Mouse (Mus musculus) midbrain, postnatal 0 days (tissue): ENCODE results near the gene Trip4. TPM values are rescaled to one million over a fixed set of nuclear protein-coding genes. Genes with fewer than 3 reads are reported as not detected.

Source experiments
- ATAC-seq: fragments of 200-750 bp; cut with Nextera tagmentation; 2 replicates; pipeline ENCODE4 v1.8.0; 2017; ENCODE audit warnings: moderate number of reproducible peaks, mild to moderate bottlenecking, moderate TSS enrichment, moderate library complexity; ENCODE audit not compliant: low FRiP score
- DNase-seq: peaks from one replicate; pipeline ENCODE4 v3.0.0-alpha.2; 2015; ENCODE audit warnings: low spot score
- H3K27ac ChIP-seq: fragments of 300-500 bp; sonication (generic); 2 replicates; pipeline ENCODE4 v1.5.1; 2014; ENCODE audit warnings: low read depth, mild to moderate bottlenecking, low read length, mixed read lengths
- H3K27me3 ChIP-seq: fragments of 300-500 bp; sonication (generic); 2 replicates; pipeline ENCODE4 v1.6.1; 2014; ENCODE audit warnings: low read length, control low read depth, mixed read lengths; ENCODE audit not compliant: insufficient read depth
- H3K36me3 ChIP-seq: fragments of 300-500 bp; sonication (generic); 2 replicates; pipeline ENCODE4 v1.6.1; 2014; ENCODE audit warnings: low read length, control low read depth, mixed read lengths; ENCODE audit not compliant: insufficient read depth
- H3K4me1 ChIP-seq: fragments of 300-500 bp; sonication (generic); 2 replicates; pipeline ENCODE4 v1.6.1; 2014; ENCODE audit warnings: mild to moderate bottlenecking, control low read depth, antibody characterized with exemption, low read length, mixed read lengths; ENCODE audit not compliant: insufficient read depth
- H3K4me2 ChIP-seq: fragments of 300-500 bp; sonication (generic); 2 replicates; pipeline ENCODE4 v1.6.1; 2014; ENCODE audit warnings: low read depth, mild to moderate bottlenecking, low read length, mixed read lengths; ENCODE audit not compliant: poor library complexity, severe bottlenecking
- H3K4me3 ChIP-seq: fragments of 300-500 bp; sonication (generic); 2 replicates; pipeline ENCODE4 v1.5.1; 2014; ENCODE audit warnings: low read depth, mild to moderate bottlenecking, low read length, moderate library complexity
- H3K9ac ChIP-seq: fragments of 300-500 bp; sonication (generic); replicated peaks from 2 replicates; pipeline ENCODE4 v1.6.1; 2014; ENCODE audit warnings: mild to moderate bottlenecking, low read length, moderate library complexity, mixed read lengths; ENCODE audit not compliant: poor library complexity, severe bottlenecking
- H3K9me3 ChIP-seq: fragments of 300-500 bp; sonication (generic); 2 replicates; pipeline ENCODE4 v1.6.1; 2016; ENCODE audit warnings: low read length, control low read depth
- CTCF ChIP-seq: IDR thresholded peaks from 2 replicates; pipeline ENCODE4 v1.5.1; 2016; ENCODE audit warnings: antibody characterized with exemption, mild to moderate bottlenecking
- WGBS: fragments of 180-500 bp; shearing (Covaris S2); extraction: QIAGEN DNeasy Blood & Tissue Kit; methylation state at CpG from one replicate; pipeline ENCODE4 v1.1.7; 2014; 5-methylcytosine and 5-hydroxymethylcytosine counted together
- polyA plus RNA-seq: library from polyadenylated mRNA; unstranded; fragments of >200 nt; fragmentation: Nextera tagmentation; extraction: Ambion mirVana; gene quantifications from 2 replicates; pipeline ENCODE4 v1.2.1, GENCODE M21; 2015
- total RNA-seq: library from RNA; depleted of rRNA; stranded (reverse); fragments of >200 nt; gene quantifications from 2 replicates; pipeline ENCODE4 v1.2.3, GENCODE M21; 2014

Trip4 gene
- total and polyA plus RNA-seq, 2 experiments from 2014 or later: 25.6 to 32.1 TPM

DNA sequence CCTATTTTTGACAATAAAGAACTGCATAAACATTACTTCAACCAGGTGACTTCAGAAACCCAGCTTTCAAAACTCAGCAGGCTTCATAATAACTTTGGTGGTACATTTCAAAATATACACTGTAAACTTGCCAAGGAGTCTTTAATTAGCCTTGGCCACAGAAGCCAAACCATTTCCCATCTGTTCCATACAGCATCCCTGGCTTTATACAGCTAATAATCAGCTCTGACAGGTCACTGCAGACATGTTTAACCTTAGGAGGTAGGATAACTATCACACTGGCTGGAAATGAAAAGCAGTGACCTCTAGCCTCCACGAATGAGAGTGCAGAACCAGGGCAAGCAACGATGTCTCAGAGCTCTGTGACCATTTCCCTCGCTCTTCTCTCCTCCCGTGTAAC, 108.8 kb downstream of the Trip4 start:
- Histone ChIP-seq H3K9ac (no peak overlapping the region), H3K4me3 (no peak overlapping the region), H3K4me1 (no peaks in the 10 kb centered on the region), H3K9me3 (no peaks in the 10 kb centered on the region), H3K4me2 (no peak overlapping the region), H3K27me3 (no peaks in the 10 kb centered on the region), H3K36me3 (peaks cover 3% of the 10 kb centered on the region), H3K27ac (no peak overlapping the region)
- ATAC-seq: no peak
- no peak for DNase-seq
- TF ChIP-seq CTCF: no peak
- WGBS: 69% methylated on average over 4 of the region's 4 CpGs

DNA sequence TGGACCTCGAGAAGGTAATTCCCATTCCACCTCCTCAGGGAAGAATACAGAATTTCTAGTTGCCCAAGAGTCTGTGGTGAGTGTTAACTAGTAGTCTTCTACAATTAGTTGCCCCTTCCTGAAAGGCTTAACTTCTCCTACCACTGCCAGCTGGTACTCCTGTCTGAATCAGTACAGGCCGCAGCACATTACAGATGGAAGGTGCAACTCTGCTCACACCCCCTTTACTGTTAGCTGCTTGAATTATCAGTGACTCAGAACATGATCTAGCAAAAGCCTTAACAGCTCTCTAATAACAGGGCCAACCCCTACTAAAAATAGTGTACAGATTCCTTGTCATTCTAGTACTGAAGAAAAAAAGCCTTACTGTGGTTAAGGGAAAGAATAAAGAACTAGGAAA, 112.9 kb downstream of the Trip4 start:
- Histone ChIP-seq H3K36me3 (peaks cover 10% of the 10 kb centered on the region), H3K4me2 (no peak overlapping the region), H3K9me3 (no peaks in the 10 kb centered on the region), H3K27me3 (no peaks in the 10 kb centered on the region), H3K27ac (no peak overlapping the region), H3K4me3 (no peak overlapping the region), H3K4me1 (peaks cover 11% of the 10 kb centered on the region; the same call in 1 of the 2 replicates), H3K9ac (no peak overlapping the region)
- ATAC-seq: no peak
- no peak for DNase-seq
- TF ChIP-seq CTCF: no peak
- WGBS: 97% methylated on average over 2 of the region's 2 CpGs

DNA sequence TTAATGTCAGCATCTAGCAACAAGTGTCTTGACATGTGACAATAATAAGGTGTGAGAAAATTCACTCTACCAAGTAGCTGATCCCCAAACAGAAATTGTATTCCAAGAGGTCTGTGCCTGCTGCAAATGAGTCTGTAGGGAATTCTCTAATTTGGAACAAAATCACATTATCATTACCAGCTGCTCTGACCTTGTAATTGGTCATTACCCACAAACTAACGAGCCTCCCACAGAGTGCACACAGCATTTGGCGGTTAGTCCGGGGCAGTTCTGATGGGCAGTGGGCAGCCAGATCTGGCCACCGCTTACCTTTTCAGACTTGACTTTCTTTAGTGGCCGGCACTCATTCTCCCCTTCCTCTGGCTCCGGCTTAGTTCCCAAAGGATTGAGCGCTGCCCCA, 114.3 kb downstream of the Trip4 start:
- no peak overlapping the region for H3K4me3 ChIP-seq
- H3K27ac ChIP-seq: no peak overlapping the region
- H3K9me3 ChIP-seq: no peaks in the 10 kb centered on the region
- no peaks in the 10 kb centered on the region for H3K27me3 ChIP-seq
- peaks cover 10% of the 10 kb centered on the region for H3K36me3 ChIP-seq
- no peak overlapping the region for H3K9ac ChIP-seq
- DNase-seq (no peak), ATAC-seq (no peak)
- peaks cover 17% of the 10 kb centered on the region; the same call in 1 of the 2 replicates for H3K4me1 ChIP-seq
- no peak for TF ChIP-seq CTCF
- 66% methylated on average over 7 of the region's 7 CpGs for WGBS
- H3K4me2 ChIP-seq: no peak overlapping the region

DNA sequence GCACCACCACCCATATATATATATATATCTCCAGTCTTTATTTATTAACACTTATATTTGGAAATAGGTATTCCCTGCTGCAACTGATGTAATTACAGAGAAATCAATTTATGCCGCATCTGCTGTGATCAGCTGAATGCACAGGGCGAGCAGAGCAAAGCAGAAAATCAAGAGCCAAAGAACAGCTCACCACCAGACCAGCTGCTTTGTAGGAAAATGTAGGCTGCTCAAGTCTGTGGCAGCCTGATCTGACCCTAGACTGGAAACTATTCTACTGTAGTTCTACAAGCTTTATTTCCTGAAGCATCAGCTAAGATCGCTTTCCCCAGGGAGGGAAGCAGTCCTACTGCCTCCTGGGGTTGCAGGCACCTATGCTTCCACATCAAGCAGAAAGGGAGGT, 115.1 kb downstream of the Trip4 start:
- no peak for DNase-seq
- Histone ChIP-seq H3K27ac (no peak overlapping the region), H3K9ac (no peak overlapping the region), H3K9me3 (no peaks in the 10 kb centered on the region), H3K4me3 (no peak overlapping the region), H3K4me2 (no peak overlapping the region), H3K4me1 (peaks cover 17% of the 10 kb centered on the region; the same call in 1 of the 2 replicates), H3K27me3 (no peaks in the 10 kb centered on the region), H3K36me3 (peaks cover 10% of the 10 kb centered on the region)
- ATAC-seq: no peak
- no peak for TF ChIP-seq CTCF
- WGBS: 82% methylated on average over 3 of the region's 3 CpGs

DNA sequence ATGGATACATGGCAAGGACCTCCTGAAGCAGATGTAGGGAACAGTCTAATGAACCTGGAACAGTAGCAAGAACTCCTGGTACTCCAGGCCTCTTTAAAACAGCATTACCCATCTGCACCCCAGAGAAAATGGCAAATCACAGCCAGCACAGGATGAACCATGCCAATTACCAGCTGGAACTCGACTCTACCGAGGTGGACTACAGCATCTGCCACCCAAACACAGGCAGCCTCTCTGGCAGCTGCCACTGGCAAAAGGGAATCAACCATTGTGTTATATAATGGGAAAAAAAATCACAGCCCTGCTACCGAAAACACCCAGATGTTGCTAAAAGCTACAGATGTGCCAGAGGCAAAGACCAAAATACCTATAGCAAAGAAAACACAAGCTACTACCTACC, 115.5 kb downstream of the Trip4 start:
- peak; percentile 48 for DNase-seq
- TF ChIP-seq CTCF: no peak
- H3K4me3 ChIP-seq: no peak overlapping the region
- H3K36me3 ChIP-seq: peaks cover 10% of the 10 kb centered on the region
- H3K9ac ChIP-seq: no peak overlapping the region
- peaks cover 17% of the 10 kb centered on the region; the same call in 1 of the 2 replicates for H3K4me1 ChIP-seq
- no peaks in the 10 kb centered on the region for H3K9me3 ChIP-seq
- no peak overlapping the region; the same call in 1 of the 2 replicates for H3K27ac ChIP-seq
- H3K4me2 ChIP-seq: no peak overlapping the region
- no peaks in the 10 kb centered on the region for H3K27me3 ChIP-seq
- WGBS: 58% methylated on average over 3 of the region's 3 CpGs
- no peak for ATAC-seq

DNA sequence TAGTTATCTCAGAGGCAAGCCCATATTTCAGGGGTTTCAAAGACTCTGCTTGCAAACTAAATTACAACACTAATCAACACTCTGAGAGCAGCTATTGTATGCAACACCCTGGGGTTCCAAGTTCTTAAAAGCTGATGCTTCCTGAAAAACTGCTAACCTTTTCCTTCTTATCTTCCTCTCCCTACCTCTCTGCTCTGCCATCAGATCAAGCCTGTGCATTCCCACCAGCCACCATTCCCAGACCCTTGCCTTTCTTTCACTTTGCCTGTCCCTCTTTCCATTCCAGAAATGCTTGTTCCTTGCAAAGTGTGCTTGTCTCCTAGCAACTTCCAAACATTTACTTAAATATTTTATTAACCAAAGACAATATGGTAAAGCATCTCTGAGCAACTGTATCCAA, 116.7 kb downstream of the Trip4 start:
- Histone ChIP-seq H3K4me1 (peaks cover 26% of the 10 kb centered on the region), H3K4me3 (no peak overlapping the region), H3K27ac (no peak overlapping the region), H3K36me3 (peaks cover 10% of the 10 kb centered on the region), H3K27me3 (no peaks in the 10 kb centered on the region), H3K9me3 (no peaks in the 10 kb centered on the region), H3K9ac (no peak overlapping the region), H3K4me2 (no peak overlapping the region)
- ATAC-seq (no peak), DNase-seq (no peak)
- no peak for TF ChIP-seq CTCF
